Mouse (Mus musculus) CH12F3 (cell line): ENCODE results near the gene Nav1.
"Not testable (repeated sequence)": the region's sequence is repeated elsewhere in the genome, so short reads cannot be mapped to it uniquely, and the experiment has no call there.

Experiments used
- in situ Hi-C: fragments of 300-500 bp; cut with MboI; formaldehyde crosslinking; loops from 2 replicates; pipeline ENCODE4 v1.14.3; 2020; ENCODE audit warnings: low sequenced_read_pairs

Gene Nav1

GRCm38 (mm10) chr1:135493862-135494261, 113.2 kb downstream of the Nav1 start:
- in situ Hi-C loops: no loop called here

GRCm38 (mm10) chr1:135492406-135492805, 114.7 kb downstream of the Nav1 start:
- in situ Hi-C loops: no loop called here

- in situ Hi-C loops: no loop called here
Observed at GRCm38 (mm10) chr1:135490931-135491666, 116.0 kb downstream of the Nav1 start.

GRCm38 (mm10) chr1:135488879-135489278, 118.2 kb downstream of the Nav1 start:
- in situ Hi-C loops: no loop called here

- in situ Hi-C loops: no loop called here
Observed at GRCm38 (mm10) chr1:135485179-135485578, 121.9 kb downstream of the Nav1 start.

GRCm38 (mm10) chr1:135484503-135485051, 122.5 kb downstream of the Nav1 start:
- in situ Hi-C loops: not testable (repeated sequence)

- in situ Hi-C loops: no loop called here
Observed at GRCm38 (mm10) chr1:135483971-135484370, 123.1 kb downstream of the Nav1 start.

GRCm38 (mm10) chr1:135482666-135483065, 124.4 kb downstream of the Nav1 start:
- in situ Hi-C loops: no loop called here

GRCm38 (mm10) chr1:135481656-135482055, 125.4 kb downstream of the Nav1 start:
- in situ Hi-C loops: no loop called here

GRCm38 (mm10) chr1:135480815-135481214, 126.3 kb downstream of the Nav1 start:
- in situ Hi-C loops: no loop called here

- in situ Hi-C loops: no loop called here
Observed at GRCm38 (mm10) chr1:135475571-135475895, 131.6 kb downstream of the Nav1 start.

GRCm38 (mm10) chr1:135474861-135475570, 132.1 kb downstream of the Nav1 start:
- in situ Hi-C loops: no loop called here

GRCm38 (mm10) chr1:135472536-135472935, 134.6 kb downstream of the Nav1 start:
- in situ Hi-C loops: no loop called here

- in situ Hi-C loops: no loop called here
Observed at GRCm38 (mm10) chr1:135471742-135472141, 135.4 kb downstream of the Nav1 start.

- in situ Hi-C loops: no loop called here
Observed at GRCm38 (mm10) chr1:135470546-135470945, 136.5 kb downstream of the Nav1 start.

- in situ Hi-C loops: no loop called here
Observed at GRCm38 (mm10) chr1:135467462-135467861, 139.6 kb downstream of the Nav1 start.

GRCm38 (mm10) chr1:135466935-135467334, 140.2 kb downstream of the Nav1 start:
- in situ Hi-C loops: no loop called here

- in situ Hi-C loops: no loop called here
Observed at GRCm38 (mm10) chr1:135465734-135466133, 141.4 kb downstream of the Nav1 start.

GRCm38 (mm10) chr1:135462736-135463135, 144.4 kb downstream of the Nav1 start:
- in situ Hi-C loops: no loop called here

GRCm38 (mm10) chr1:135462304-135462703, 144.8 kb downstream of the Nav1 start:
- in situ Hi-C loops: no loop called here

- in situ Hi-C loops: no loop called here
Observed at GRCm38 (mm10) chr1:135461097-135461730, 145.9 kb downstream of the Nav1 start.

- in situ Hi-C loops: no loop called here
Observed at GRCm38 (mm10) chr1:135460521-135460920, 146.6 kb downstream of the Nav1 start.
